Mouse (Mus musculus): Measurements from ENCODE around the gene Ank3. TPM values are rescaled to one million over a fixed set of nuclear protein-coding genes. Genes with fewer than 3 reads are reported as not detected.

Gene Ank3
- polyA plus RNA-seq, 1 experiment from 2014 or later: 18.0 TPM

DNA sequence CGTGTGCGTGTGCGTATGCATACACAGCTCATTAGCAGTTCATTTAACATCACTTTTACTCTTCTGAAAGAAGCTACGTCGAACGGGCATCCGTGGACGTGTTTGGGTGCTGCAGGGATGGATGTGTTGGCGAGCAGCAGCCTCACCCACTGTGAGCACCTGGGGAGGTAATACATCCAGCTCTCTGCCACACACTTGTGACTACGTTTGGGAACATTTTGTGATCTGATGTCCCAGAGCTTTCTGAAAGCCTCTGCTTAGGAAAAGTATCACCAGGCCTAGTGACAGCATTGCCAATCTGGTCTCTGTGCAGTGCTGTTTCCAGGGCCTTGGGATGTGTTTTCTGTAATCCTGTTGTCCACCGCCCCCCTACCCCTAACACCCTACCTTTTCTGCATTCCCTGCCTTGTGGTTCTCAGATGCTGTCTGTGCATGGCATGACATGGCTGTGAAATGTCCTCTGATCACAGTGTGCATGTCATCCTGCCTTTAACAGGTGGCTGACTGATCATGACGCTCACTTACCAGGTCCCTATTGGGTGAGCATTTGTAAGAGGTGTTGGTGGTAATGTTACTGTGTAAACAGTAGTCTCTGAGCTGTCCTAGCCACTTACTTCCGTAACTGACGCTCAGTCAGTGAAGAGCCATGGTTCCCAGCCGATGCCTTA lies 178.6 kb downstream of the Ank3 start:
- Histone ChIP-seq H3K36me3 (no peaks in the 10 kb centered on the region), H3K4me3 (no peak overlapping the region), H3K27me3 (peaks cover 6% of the 10 kb centered on the region; the same call in 1 of the 2 replicates), H3K9ac (no peak overlapping the region), H3K9me3 (no peaks in the 10 kb centered on the region), H3K4me1 (peaks cover 14% of the 10 kb centered on the region), H3K27ac (no peak overlapping the region), H3K4me2 (no peak overlapping the region)
- WGBS: 54% methylated on average over 15 of the region's 15 CpGs
- ATAC-seq (ENCODE audit: borderline replicate concordance, extremely low read depth, low FRiP score, low TSS enrichment): no peak; the same call in 1 of the 2 replicates

DNA sequence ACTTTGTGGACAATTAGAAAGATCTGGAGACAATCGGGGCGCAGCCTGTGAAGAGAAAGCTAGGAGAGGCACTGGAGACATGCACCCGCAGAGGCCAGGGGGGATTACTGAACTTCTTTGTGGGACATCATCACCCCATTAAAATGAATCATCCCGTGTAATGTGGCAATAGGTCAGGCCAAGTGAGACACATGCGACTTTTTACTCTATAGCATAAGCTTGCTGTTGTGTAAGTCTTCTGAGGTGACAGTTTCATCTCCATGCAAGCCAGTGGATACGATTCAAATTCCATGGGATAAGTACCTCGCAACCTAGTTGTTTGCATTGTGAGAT lies 179.1 kb downstream of the Ank3 start:
- 48% methylated on average over 7 of the region's 7 CpGs for WGBS
- H3K4me1 ChIP-seq: peaks cover 10% of the 10 kb centered on the region
- ATAC-seq (ENCODE audit: borderline replicate concordance, extremely low read depth, low FRiP score, low TSS enrichment): no peak

DNA sequence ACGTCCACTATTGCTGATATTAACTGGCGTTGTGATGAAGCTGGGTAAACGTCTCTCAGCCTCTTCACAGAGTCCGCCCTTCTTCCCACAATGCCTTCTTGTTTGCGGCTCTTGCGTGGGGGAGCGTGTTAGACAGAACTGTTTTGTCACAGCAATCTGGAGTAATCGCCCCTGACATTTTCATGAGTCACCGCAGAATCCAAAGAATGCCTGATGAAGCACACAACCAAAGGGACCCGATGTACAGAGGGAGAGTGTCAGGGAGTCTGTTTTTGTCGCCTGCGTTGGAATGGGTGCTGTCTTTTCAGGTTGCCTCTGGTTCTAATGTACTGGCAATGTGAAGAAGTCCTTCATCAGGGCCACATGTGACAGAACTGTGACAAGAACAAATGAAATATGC lies 181.0 kb downstream of the Ank3 start:
- Histone ChIP-seq H3K36me3 (no peaks in the 10 kb centered on the region), H3K27me3 (no peaks in the 10 kb centered on the region; the same call in 1 of the 2 replicates), H3K9ac (no peak overlapping the region), H3K4me2 (no peak overlapping the region), H3K9me3 (no peaks in the 10 kb centered on the region), H3K4me3 (no peak overlapping the region), H3K4me1 (peaks cover 18% of the 10 kb centered on the region), H3K27ac (no peak overlapping the region)
- no peak for ATAC-seq (ENCODE audit: borderline replicate concordance, extremely low read depth, low FRiP score, low TSS enrichment)
- 64% methylated on average over 12 of the region's 12 CpGs for WGBS

More for the DNA sequence above, 179.1 kb downstream of the Ank3 start:
- H3K9me3 ChIP-seq: no peaks in the 10 kb centered on the region
- no peaks in the 10 kb centered on the region for H3K36me3 ChIP-seq
- H3K27ac ChIP-seq: no peak overlapping the region
- no peak overlapping the region for H3K9ac ChIP-seq
- no peak overlapping the region for H3K4me2 ChIP-seq
- H3K4me3 ChIP-seq: no peak overlapping the region
- H3K27me3 ChIP-seq: peaks cover 6% of the 10 kb centered on the region; the same call in 1 of the 2 replicates

DNA sequence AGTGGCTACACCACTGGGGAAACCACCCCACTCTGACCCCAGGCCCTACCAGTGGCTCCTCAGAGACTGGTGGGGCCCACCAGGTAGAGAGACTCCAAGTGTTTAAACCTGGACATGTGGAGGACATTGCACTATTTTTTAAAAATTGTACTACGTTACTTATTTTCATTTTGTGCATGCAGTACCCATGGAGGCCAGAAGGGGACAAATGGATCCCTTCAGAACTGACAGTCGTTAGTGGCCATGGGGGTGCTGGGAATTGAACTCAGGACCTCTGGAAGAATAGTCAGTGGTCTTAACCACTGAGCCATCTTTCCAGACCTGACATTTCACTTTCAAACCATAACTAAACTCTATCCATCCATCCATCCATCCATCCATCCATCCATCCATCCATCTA lies 183.0 kb downstream of the Ank3 start:
- H3K9me3 ChIP-seq: no peaks in the 10 kb centered on the region
- H3K4me2 ChIP-seq: no peak overlapping the region
- no peak for ATAC-seq (ENCODE audit: borderline replicate concordance, extremely low read depth, low FRiP score, low TSS enrichment)
- no peaks in the 10 kb centered on the region for H3K36me3 ChIP-seq
- H3K9ac ChIP-seq: no peak overlapping the region
- no peaks in the 10 kb centered on the region for H3K27me3 ChIP-seq
- WGBS: 93% methylated on average over 2 of the region's 2 CpGs
- H3K4me3 ChIP-seq: no peak overlapping the region
- H3K27ac ChIP-seq: no peak overlapping the region
- H3K4me1 ChIP-seq: peaks cover 18% of the 10 kb centered on the region

DNA sequence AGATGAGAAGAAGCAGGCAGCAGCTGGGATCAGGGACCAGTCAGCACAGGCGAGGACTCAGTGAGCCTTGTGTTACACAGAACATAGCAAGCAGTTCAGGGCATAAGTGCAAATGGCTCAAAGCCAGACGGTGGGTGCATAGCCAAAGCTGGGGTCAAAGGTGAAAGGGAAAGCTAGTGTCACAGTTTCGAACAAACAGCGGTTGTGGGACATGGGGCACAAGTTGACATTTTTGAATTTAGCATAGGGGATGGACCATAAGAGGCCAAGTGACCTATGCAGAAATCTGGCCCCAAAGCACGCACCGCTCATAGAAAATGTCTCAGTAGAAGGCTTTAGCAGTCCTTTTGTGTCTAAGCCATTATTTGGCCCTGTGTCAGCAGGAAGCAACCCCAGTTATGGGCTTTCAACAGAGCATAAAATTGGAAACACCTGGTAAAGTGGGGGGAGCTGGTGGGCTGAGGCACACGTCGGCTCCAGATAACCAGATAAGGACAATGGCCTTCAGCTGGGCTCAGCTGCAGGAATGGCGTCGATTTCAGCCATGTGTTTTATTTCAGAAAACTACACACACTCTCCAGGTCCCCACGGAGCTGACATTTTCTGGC lies 185.4 kb downstream of the Ank3 start:
- H3K4me2 ChIP-seq: no peak overlapping the region

DNA sequence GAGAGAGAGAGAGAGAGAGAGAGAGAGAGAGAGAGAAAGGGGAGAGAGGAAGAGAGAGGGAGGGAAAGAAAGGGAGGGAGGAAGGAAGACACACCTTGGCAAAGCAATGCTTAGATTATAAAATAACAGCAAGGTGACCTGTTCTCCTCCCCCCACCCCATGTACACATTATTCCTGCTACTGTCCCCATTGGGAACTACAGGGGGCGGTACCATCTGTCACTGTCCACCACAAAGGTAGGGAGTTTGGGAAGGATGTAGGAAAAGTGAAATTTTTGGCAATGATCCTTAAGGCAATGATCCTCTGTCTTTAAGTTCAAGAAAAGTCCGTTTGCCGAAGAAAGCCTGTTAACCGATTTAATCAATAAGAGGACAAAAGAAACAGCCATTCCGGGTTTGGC lies 186.0 kb downstream of the Ank3 start:
- Histone ChIP-seq H3K4me2 (no peak overlapping the region), H3K27ac (no peak overlapping the region)
- no peak; the same call in 1 of the 2 replicates for ATAC-seq (ENCODE audit: borderline replicate concordance, extremely low read depth, low FRiP score, low TSS enrichment)

More for the DNA sequence above, 185.4 kb downstream of the Ank3 start:
- Histone ChIP-seq H3K9ac (no peak overlapping the region), H3K27me3 (no peaks in the 10 kb centered on the region), H3K4me3 (no peak overlapping the region), H3K27ac (no peak overlapping the region), H3K9me3 (no peaks in the 10 kb centered on the region), H3K36me3 (no peaks in the 10 kb centered on the region), H3K4me1 (peaks cover 8% of the 10 kb centered on the region)
- peak; percentile 57; the same call in 1 of the 2 replicates for ATAC-seq (ENCODE audit: borderline replicate concordance, extremely low read depth, low FRiP score, low TSS enrichment)
- 24% methylated on average over 11 of the region's 11 CpGs for WGBS

DNA sequence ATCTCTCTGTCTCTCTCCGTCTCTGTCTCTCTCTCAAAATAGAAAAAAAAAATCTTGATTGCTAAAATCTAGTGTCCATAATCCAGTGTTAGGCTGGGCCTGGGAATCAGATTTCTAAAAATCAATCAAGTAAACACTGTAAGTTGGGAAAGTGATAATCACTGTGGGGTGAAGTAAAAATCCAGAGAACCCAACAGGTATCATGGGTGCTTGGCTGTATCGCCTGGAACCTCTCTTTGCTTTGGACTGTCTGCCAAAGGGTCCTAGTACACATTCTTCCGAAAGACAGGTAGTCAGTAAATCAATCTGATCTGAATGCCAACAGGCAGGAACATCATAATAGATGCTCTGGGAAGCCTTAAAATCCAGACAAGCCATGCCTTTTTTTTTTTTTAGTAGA lies 186.7 kb downstream of the Ank3 start:
- H3K4me1 ChIP-seq: peaks cover 8% of the 10 kb centered on the region
- no peak for ATAC-seq (ENCODE audit: borderline replicate concordance, extremely low read depth, low FRiP score, low TSS enrichment)
- H3K4me2 ChIP-seq: no peak overlapping the region
- no peaks in the 10 kb centered on the region for H3K36me3 ChIP-seq
- no peak overlapping the region for H3K4me3 ChIP-seq
- no peak overlapping the region for H3K9ac ChIP-seq
- WGBS: 91% methylated on average over 3 of the region's 3 CpGs
- H3K27ac ChIP-seq: no peak overlapping the region
- H3K9me3 ChIP-seq: no peaks in the 10 kb centered on the region
- no peaks in the 10 kb centered on the region for H3K27me3 ChIP-seq

More for the DNA sequence above, 186.0 kb downstream of the Ank3 start:
- H3K36me3 ChIP-seq: no peaks in the 10 kb centered on the region
- no peak overlapping the region for H3K9ac ChIP-seq
- H3K9me3 ChIP-seq: no peaks in the 10 kb centered on the region
- H3K27me3 ChIP-seq: no peaks in the 10 kb centered on the region
- WGBS: 81% methylated on average over 5 of the region's 5 CpGs
- H3K4me3 ChIP-seq: no peak overlapping the region
- peaks cover 8% of the 10 kb centered on the region for H3K4me1 ChIP-seq

DNA sequence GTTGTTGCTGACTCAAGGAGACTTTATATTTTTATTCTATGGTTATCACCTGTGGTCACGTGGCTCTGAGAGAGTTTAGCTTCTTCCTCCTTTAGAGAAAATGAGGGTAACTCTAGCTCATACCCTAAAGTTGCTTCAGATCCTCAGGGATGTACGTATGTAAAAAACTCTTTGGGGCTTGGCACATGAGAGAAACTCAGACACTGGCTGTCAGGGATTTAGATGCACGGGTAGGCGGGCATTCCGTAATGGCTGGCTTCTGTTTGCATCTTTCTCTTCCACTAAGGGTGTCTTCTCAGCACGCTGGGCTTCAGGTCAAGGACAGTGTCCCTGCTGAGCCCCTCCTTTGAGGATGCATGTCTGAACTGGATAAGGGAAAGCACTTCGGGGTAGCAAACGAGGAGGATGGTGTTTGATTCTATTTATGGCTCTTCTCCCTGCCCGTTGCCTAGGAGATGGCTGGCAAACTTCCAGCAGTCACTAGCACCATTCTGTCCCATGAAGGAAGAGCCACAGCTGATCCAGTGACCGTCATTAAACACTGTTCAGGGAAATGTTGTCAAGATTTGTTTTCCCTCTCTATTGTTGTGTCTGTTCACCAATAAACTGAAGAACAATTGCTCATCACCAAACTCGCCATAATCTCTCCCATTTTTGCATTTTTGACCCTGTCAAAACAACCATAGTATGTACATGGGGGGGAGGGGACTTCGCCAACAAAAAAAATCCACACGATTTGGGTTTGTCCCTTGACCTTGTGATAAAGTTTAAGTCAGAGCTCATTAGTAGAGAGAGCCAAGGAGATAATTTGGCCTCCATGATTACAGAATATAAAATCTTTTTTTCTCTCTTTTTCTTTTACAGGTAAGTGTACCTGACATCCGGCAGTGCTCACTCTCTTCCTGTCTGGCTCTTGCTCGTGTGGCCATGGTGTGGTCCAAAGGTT lies 195.9 kb downstream of the Ank3 start:
- H3K4me1 ChIP-seq: peaks cover 15% of the 10 kb centered on the region
- WGBS: 33% methylated on average over 15 of the region's 15 CpGs
- no peak overlapping the region for H3K4me3 ChIP-seq
- H3K27me3 ChIP-seq: no peaks in the 10 kb centered on the region
- H3K4me2 ChIP-seq: peak overlapping the region; percentile 11; the same call in 1 of the 2 replicates
- no peak overlapping the region for H3K9ac ChIP-seq
- H3K9me3 ChIP-seq: no peaks in the 10 kb centered on the region
- H3K36me3 ChIP-seq: no peaks in the 10 kb centered on the region
- peak overlapping the region; percentile 71; the same call in 1 of the 2 replicates for H3K27ac ChIP-seq
- ATAC-seq (ENCODE audit: borderline replicate concordance, extremely low read depth, low FRiP score, low TSS enrichment): peak; percentile 80

DNA sequence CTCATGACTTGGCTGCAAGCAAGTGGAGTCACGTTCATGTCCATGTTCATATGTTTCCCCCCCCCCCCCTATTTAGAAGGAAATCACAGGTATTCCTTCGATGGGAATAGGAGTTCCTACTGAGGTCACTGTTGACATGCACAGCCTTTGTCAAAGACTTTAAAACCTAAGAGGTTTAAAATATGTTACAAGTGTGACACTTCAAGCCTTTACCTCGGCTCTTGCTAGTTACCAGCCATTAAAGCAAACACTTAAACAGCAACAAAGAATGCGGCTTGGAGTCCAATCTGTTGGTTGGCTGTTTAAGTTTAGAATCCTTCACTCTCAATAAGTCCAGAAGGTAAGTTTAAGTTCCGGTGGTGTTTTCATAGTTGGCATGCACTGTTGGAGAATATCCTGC lies 196.9 kb downstream of the Ank3 start:
- peak overlapping the region; percentile 71 for H3K27ac ChIP-seq
- no peak overlapping the region for H3K4me3 ChIP-seq
- no peaks in the 10 kb centered on the region for H3K27me3 ChIP-seq
- H3K9ac ChIP-seq: no peak overlapping the region
- H3K36me3 ChIP-seq: no peaks in the 10 kb centered on the region
- H3K4me2 ChIP-seq: no peak overlapping the region
- no peak for ATAC-seq (ENCODE audit: borderline replicate concordance, extremely low read depth, low FRiP score, low TSS enrichment)
- 48% methylated on average over 5 of the region's 5 CpGs for WGBS
- H3K9me3 ChIP-seq: no peaks in the 10 kb centered on the region
- peaks cover 15% of the 10 kb centered on the region for H3K4me1 ChIP-seq

DNA sequence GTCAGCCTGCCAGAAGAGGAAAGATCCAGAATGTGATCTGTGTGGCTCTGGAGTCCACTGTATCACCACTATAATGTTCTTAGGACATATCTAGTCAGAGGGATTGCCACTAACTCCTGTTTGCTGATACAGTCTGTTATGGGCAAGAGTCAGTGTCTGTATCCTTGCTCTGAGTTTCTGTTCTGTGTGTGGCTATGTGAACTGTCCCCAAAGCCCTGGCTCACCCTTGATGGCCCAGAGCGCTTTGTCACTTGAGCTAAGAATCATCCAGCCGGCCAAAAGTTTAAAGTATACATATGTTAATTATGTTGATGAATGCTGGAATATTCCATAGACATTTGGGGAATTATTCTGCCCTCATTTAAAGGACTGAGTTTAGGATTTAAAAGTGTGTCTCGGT lies 202.9 kb downstream of the Ank3 start:
- no peak overlapping the region for H3K9ac ChIP-seq
- H3K4me3 ChIP-seq: no peak overlapping the region
- H3K4me1 ChIP-seq: 0 out of 2 replicates have a peak, but pooled peaks cover 3% of the 10 kb centered on the region
- no peaks in the 10 kb centered on the region for H3K9me3 ChIP-seq
- no peak for ATAC-seq (ENCODE audit: borderline replicate concordance, extremely low read depth, low FRiP score, low TSS enrichment)
- no peak overlapping the region for H3K27ac ChIP-seq
- no peaks in the 10 kb centered on the region for H3K36me3 ChIP-seq
- H3K4me2 ChIP-seq: no peak overlapping the region
- WGBS: 75% methylated on average over 3 of the region's 3 CpGs
- no peaks in the 10 kb centered on the region for H3K27me3 ChIP-seq

DNA sequence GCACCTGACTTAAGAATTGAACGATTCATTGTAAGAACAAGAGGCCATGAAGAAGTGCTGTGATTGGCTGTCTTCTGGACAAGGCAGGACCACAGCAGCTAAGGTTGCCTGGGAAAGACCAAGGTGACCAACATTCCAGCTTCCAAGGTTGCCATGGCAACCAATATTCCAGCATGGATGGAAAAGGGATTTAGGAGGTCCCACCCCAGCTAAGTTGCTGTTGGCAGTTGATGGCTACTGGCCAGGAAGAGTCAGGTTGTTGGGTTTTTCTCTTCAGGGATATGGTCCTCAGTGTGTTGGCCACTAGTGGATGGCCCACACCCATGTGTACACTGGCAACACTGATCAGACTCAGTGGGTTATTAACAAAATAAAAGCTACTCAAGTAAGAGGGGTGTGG lies 204.1 kb downstream of the Ank3 start:
- Histone ChIP-seq H3K9me3 (no peaks in the 10 kb centered on the region), H3K36me3 (no peaks in the 10 kb centered on the region), H3K9ac (no peak overlapping the region), H3K27ac (no peak overlapping the region), H3K4me1 (0 out of 2 replicates have a peak, but pooled peaks cover 3% of the 10 kb centered on the region), H3K4me3 (no peak overlapping the region), H3K4me2 (no peak overlapping the region), H3K27me3 (no peaks in the 10 kb centered on the region)
- 77% methylated on average over 1 of the region's 1 CpGs for WGBS
- ATAC-seq (ENCODE audit: borderline replicate concordance, extremely low read depth, low FRiP score, low TSS enrichment): no peak
